Mouse (Mus musculus) Patski (cell line): ENCODE measurements at regions not wholly inside any gene's neighbourhood (a gene's known extent, or its start where the extent isn't known, plus 50 kb on each side); places are given as distances from the start of the nearest gene placed in this dataset.
A peak's percentile ranks its signal among the peaks of the same experiment; 100 is the strongest.

Experiments
- ATAC-seq: fragments of 100-300 bp; one replicate; pipeline ENCODE4 v1.8.0; 2021
- CTCF ChIA-PET: fragments of 350-600 bp; sonication (Branson Sonifier 250); formaldehyde crosslinking; loops from one replicate; lab custom pipeline; 2022; ENCODE audit warnings: inconsistent platforms; lab: Charles Lee
- POLR2A ChIA-PET: fragments of 350-600 bp; sonication (Branson Sonifier 250); formaldehyde crosslinking; loops from one replicate; lab custom pipeline; 2022; ENCODE audit warnings: antibody characterized with exemption, inconsistent platforms; lab: Charles Lee
- DNase-seq: peaks from one replicate; pipeline ENCODE4 v3.0.0-alpha.2; 2011; ENCODE audit warnings: low read depth, low spot score
- H3K27me3 ChIP-seq: fragments of 371-371 bp; one replicate; pipeline ENCODE4 v1.5.1; 2021
- CTCF ChIP-seq: fragments of 100-300 bp; IDR thresholded peaks from one replicate; pipeline ENCODE4 v1.5.1; 2021
- in situ Hi-C: fragments of 300-500 bp; cut with MboI; formaldehyde crosslinking; loops from 3 replicates; pipeline ENCODE4 v1.11.1; 2018; ENCODE audit warnings: low pct_unique_long_range_greater_than_20kb, mixed read lengths

GRCm38 (mm10) chr1:69443466-69443865 lies 243.6 kb downstream of the Ikzf2 start:
- in situ Hi-C loops = no loop called here
- no peak for DNase-seq
- CTCF ChIA-PET = no interaction called here
- no peak for ATAC-seq
- no peak for TF ChIP-seq CTCF
- no peaks in the 10 kb centered on the region for H3K27me3 ChIP-seq
- POLR2A ChIA-PET = interaction anchor here (0.5 kb wide), 1 partner anchor 66 kb away, joined by 7 read pairs; no protein-coding TSS in a partner anchor

GRCm38 (mm10) chr1:69440564-69441334 lies 246.3 kb downstream of the Ikzf2 start:
- ChIA-PET POLR2A (interaction anchor here (0.8 kb wide), 1 partner anchor 322 kb away, joined by 3 read pairs; no protein-coding TSS in a partner anchor), CTCF (interaction anchor here (1.4 kb wide), 1 partner anchor 16 kb away, joined by 3 read pairs; no protein-coding TSS in a partner anchor)
- in situ Hi-C loops = no loop called here
- no peak for DNase-seq
- TF ChIP-seq CTCF = no peak
- no peak for ATAC-seq
- no peaks in the 10 kb centered on the region for H3K27me3 ChIP-seq

GRCm38 (mm10) chr1:69437042-69437441 lies 250.0 kb downstream of the Ikzf2 start:
- TF ChIP-seq CTCF = no peak
- POLR2A ChIA-PET = no interaction called here
- in situ Hi-C loops = no loop called here
- CTCF ChIA-PET = no interaction called here
- ATAC-seq (no peak), DNase-seq (no peak)
- no peaks in the 10 kb centered on the region for H3K27me3 ChIP-seq

- peak; percentile 78 for ATAC-seq
- in situ Hi-C loops = no loop called here
These were observed 253.2 kb downstream of the Ikzf2 start for GRCm38 (mm10) chr1:69433655-69434357.

GRCm38 (mm10) chr1:69430683-69431407 lies 256.2 kb downstream of the Ikzf2 start:
- in situ Hi-C loops = no loop called here
- DNase-seq = no peak
- ChIA-PET CTCF (no interaction called here), POLR2A (interaction anchor here (0.7 kb wide), 1 partner anchor 1003 kb away, joined by 3 read pairs; no protein-coding TSS in a partner anchor)
- no peaks in the 10 kb centered on the region for H3K27me3 ChIP-seq
- TF ChIP-seq CTCF = no peak
- no peak for ATAC-seq

More at GRCm38 (mm10) chr1:69433655-69434357, 253.2 kb downstream of the Ikzf2 start:
- TF ChIP-seq CTCF = no peak
- ChIA-PET POLR2A (interaction anchor here (0.6 kb wide), 2 partner anchors 75 to 175 kb away, joined by 4 to 5 read pairs; no protein-coding TSS in a partner anchor), CTCF (no interaction called here)
- DNase-seq = peak; percentile 27
- no peaks in the 10 kb centered on the region for H3K27me3 ChIP-seq

- DNase-seq = no peak
- TF ChIP-seq CTCF = no peak
- POLR2A ChIA-PET = no interaction called here
- H3K27me3 ChIP-seq = no peaks in the 10 kb centered on the region
- CTCF ChIA-PET = no interaction called here
- in situ Hi-C loops = no loop called here
- ATAC-seq = no peak
These were observed 257.4 kb downstream of the Ikzf2 start for GRCm38 (mm10) chr1:69429632-69430031.

- CTCF ChIA-PET = no interaction called here
- DNase-seq (no peak), ATAC-seq (no peak)
- no peak for TF ChIP-seq CTCF
- no peaks in the 10 kb centered on the region for H3K27me3 ChIP-seq
- POLR2A ChIA-PET = no interaction called here
- in situ Hi-C loops = no loop called here
These were observed 289.4 kb downstream of the Ikzf2 start for GRCm38 (mm10) chr1:69397676-69398075.

GRCm38 (mm10) chr1:69382374-69382773 lies 274.5 kb upstream of the Erbb4 start:
- CTCF ChIA-PET = no interaction called here
- no peak for DNase-seq
- TF ChIP-seq CTCF = no peak
- POLR2A ChIA-PET = no interaction called here
- in situ Hi-C loops = no loop called here
- no peaks in the 10 kb centered on the region for H3K27me3 ChIP-seq
- no peak for ATAC-seq

GRCm38 (mm10) chr1:69379741-69380140 lies 271.9 kb upstream of the Erbb4 start:
- TF ChIP-seq CTCF = no peak
- no peaks in the 10 kb centered on the region for H3K27me3 ChIP-seq
- in situ Hi-C loops = no loop called here
- ChIA-PET CTCF (interaction anchor here (1.0 to 1.5 kb wide), 2 partner anchors 15 to 27 kb away, joined by 3 to 5 read pairs; no protein-coding TSS in a partner anchor), POLR2A (no interaction called here)
- DNase-seq = no peak
- peak; percentile 38 for ATAC-seq
